Mouse (Mus musculus) NIH3T3 (cell line): Measurements from ENCODE around the gene Grasp.

ENCODE experiments used
- DNase-seq: peaks from one replicate; pipeline ENCODE4 v3.0.0-alpha.2; 2012; ENCODE audit warnings: low read depth

The Grasp gene

DNA sequence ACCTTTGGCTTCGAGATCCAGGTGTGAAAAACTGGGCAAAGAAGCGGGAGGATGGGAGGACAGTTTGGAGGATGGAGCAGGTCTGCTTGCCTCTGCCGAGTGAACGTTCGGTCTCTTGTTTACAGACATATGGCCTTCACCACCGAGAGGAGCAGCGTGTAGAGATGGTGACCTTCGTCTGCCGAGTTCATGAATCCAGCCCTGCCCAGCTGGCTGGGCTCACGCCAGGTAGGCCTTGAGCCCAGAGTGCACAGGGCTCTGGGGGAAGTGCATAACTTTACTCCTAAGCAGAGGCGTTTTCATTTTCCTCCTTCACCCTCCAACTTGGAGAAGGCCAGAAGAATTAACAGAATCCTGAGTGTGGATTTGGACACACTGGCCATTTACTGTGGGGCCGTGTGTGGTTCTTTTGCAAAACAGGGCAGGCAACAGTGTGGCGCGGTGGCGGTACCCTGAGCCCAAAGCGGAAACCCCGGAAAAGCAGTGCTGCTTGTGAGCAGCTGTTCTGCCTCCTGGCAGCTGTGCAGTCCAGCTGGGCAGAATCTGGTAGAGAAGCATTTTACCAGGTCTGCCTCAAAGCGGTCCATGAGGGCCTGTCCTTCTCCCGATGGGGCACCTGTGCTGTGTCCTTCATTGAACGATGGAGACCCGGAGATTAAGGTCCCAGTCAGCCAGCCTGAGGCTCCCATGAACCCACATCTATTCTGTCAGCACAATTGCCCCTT is 5.0 kb downstream of the Grasp start:
- no peak for DNase-seq

DNA sequence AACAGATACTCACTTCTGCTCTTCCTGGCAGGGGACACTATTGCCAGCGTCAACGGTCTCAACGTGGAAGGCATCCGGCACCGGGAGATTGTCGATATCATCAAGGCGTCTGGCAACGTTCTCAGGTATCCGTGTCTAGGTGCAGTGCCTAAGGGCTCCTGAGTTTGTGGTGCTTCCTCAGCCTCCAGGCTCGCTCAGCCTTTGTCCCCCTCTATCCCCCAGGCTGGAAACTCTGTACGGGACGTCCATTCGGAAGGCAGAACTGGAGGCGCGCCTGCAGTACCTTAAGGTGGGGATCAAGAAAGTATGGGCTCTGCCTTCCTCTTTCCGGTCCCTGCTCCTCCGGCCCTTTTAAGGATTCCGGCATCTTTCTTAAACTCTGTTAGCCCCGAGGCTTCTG is 6.5 kb downstream of the Grasp start:
- DNase-seq: no peak

DNA sequence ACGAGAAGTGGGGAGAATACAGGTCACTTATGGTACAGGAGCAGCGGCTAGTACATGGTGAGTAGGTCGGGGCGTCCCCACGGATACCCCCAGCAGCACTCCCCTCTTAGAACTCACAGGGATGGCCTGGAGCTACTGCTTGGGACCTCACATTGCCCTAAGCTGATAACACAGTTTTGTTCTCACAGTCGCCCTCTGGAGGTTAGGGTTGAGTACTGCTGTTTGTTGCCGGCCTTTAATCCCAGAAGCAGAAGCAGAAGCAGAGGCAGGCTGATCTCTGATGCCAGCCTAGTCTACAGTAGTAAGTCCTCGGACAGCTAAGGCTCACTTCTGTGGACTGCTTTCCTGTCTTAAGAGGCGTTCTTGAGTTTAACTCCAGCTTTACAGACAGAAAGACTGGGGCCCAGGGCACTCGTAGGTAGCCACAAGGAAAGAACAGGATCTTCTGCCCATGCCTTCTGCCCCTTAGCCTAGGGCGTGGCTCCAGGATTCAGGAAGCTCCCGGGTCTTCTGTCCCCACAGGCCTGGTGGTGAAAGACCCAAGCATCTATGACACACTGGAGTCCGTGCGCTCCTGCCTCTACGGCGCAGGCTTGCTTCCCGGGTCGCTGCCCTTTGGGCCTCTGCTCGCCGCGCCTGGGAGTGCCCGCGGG is 7.1 kb downstream of the Grasp start:
- DNase-seq: peak; percentile 54

DNA sequence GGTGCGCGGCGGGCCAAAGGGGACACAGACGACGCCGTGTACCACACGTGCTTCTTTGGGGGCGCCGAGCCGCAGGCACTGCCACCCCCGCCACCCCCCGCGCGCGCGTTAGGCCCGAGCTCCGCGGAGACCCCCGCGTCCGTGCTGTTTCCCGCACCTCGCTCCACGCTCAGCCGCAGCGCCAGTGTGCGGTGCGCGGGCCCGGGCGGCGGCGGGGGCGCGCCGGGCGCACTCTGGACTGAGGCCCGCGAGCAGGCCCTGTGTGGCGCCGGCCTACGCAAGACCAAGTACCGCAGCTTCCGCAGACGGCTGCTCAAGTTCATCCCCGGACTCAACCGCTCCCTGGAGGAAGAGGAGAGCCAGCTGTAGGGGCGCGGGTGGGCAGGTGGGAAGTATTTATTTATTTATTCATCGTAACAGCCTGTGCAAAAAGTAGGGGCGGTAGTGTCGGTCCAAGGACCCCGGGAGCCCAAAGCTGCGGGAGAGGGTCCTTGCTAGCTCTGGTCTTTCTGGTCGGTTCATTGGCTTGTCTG is 7.7 kb downstream of the Grasp start:
- DNase-seq: no peak

DNA sequence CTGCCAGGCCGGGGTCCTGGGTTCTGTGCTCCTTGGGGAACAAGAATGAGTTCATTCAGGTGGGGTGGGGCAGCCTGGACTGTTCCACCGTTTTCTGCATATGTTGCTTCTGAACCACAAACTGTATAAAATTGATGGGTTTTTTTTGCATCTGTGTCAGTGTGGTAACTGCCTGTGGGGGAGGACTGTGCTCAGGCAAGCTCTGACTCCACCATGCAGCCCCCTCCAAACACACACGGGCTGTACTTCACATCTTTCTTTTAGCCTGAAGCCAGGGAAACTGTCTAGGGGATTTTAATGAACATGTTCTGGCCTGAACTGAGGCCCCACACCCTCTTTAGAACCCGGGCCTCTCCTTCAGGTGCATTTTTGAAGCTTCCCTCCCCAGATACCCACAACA is 8.6 kb downstream of the Grasp start:
- DNase-seq: no peak

DNA sequence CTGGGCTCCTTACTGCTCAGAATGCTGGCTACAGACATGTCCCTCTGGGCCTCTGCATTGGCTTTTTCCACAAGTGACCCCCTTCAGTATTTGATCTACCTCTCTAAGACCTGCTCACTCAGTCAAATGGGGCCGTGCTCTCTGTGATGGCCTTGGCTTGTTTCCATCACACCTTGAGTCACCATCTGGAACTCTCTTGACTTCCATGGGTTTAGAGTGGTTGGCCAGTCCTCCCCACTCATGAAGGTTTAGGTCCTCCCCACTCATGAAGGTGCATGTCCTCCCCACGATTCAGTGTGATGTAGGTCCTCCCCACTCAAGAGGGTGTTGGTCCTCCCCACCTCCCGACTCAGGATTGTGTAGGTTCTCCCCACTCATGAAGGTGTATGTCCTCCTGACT is 9.2 kb downstream of the Grasp start:
- no peak for DNase-seq

DNA sequence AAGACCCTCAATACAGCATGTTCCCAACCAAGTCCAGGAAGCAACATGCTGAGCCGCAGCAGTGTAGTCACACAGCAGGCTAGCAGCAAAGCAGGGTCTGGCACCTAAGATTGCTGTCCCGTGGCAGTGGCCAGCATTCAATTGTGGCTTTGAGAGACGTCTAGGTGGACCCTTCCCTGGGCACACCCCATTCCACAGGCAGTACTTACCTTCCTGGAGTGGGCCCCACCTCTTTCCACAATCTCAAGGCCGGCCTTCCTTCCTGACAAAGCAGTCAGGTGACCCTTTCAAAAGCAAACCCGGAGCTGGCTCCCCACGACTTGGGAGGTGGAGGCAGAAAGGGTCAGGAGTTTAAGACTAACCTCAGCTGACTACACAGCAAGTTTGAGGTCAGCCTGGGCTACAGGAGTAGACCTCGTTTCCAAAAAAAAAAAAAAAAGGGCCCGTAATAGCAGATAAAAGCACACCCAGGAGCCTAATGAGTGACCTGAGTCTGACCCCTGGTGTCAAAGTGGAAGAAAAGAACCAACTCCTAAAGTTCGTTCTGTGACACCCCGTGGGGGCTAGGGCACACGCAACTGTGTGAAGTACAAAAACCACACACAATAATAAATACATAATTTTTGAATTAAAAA is 9.8 kb downstream of the Grasp start:
- no peak for DNase-seq

DNA sequence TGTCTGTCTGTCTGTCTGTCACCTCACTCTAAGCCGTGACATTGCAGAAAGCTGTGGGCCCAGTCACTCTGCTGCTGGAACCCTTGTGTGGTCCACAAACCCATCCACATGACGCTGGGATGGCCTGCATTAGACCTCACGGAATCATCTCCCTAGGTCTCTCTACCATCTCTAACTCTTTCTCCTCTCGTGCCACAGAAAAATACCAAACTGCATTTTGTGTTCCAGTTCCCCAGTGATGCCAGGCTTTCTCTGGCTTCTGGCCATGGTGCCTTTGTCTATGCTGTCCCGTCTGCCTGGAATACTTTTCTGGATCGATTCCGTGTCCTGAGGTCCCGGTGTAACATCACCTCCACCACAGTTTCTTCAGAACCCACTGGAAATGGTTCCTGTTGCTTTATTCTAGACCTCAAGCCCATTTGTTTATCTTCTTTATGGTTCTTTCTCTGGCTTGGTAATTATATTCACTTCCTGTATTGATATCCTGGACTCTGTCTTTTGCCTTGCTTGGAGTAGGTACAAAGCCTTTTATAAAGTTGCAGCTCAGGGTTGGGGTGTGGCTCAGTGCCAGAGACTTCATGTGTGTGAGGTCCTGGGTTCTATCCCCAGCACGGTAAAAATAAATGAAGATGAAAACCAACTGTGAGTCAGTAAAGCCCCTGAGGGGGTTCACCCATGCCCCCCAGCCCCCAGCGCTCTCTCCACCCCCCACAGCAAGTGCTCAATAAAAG is 10.8 kb downstream of the Grasp start:
- no peak for DNase-seq

DNA sequence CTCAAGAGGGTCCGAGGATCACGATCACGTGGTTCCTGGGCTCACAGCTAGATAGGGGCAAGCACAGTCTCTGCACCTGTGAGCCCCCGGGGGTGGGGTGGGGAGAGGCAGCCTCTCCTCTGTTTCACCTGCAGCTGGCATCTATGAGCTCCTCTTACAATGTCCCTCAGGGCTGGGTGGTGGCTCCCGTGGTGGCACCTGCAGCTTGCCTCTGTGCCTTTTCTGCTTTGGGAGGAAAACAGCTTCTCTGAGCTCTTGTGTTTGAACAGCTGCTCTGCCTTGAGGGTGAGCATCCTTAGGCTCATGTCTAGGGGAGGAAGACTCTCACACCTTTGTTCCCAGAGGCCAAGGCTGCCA is 11.3 kb downstream of the Grasp start:
- DNase-seq: no peak

DNA sequence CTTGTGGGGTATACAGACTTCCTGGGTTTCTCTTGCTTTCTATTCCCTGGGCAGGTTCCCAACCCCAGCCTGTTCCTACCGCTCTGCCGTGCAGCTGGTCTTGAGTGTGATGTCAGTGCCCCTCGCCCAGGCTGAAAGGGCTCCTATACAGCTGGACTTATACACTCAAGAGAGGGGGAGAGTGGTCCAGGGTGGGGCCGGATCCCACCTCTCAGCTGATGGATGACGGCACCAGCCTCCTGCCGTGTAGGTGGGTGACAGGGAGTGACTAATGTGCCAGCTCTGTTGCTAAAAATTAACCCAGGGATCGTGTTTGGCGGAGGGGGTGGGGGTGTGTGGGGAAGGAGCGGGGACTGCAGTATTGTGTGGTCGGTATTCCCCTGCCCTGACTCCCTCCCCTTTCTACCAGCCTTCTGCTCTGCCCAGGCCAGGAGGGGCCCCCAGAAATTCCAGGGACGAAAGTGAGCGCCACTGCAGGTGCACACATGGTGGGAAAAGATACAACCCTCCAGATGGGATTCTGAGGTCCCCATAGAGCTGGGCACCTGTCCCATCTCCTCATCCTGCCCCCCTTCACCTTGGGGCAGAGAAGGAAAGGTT is 11.8 kb downstream of the Grasp start:
- no peak for DNase-seq

DNA sequence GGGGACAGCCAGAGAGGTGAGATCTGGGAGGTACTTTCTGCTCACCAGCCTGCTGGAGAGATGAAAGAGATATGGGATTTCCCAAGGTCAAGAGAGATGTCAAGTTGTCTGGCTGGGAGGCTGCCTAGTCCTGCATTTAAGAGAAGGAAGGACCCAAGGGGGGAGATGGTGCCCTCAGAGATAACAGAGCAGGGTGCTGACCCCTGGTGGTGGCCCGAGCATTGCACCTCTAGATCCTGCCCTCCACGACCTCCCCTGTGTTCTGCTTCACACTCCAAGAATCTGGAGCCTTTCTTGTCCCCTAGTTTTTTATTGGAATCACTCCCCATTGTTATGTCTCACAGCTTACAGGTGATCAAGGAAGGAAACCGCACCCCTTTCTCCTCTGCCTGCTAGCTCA is 12.9 kb downstream of the Grasp start:
- DNase-seq: peak; percentile 81

DNA sequence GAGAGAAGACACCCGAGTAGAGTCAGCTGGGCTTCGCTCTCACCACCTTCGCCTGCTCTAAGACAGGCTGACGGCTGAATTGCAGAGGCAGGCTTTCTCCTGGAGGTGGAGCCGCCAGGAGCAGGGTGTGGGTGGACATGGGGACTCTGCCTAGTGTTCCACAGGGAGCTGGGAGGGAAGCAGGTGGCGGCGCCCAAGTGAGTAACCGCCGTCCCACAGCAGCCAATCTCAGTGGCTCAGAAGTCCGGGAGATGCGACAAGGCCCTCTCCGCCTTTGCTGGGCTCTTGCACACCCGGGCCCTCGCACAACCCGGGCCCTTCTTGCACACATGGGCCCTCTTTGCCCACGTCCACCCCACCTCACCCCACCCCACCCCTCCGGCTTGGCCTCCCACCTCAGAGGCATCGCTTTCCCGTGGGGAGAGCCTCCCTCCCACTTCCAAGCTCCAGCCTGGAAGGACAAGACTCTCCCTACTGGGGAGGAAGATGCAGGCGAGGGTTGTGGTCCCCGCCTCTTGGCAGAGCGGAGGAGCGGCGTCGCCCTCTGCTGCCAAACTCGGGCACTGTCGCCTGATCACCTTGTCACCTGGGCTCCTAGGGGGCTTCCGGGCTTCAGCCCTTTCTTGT is 15.0 kb downstream of the Grasp start:
- peak; percentile 73 for DNase-seq

DNA sequence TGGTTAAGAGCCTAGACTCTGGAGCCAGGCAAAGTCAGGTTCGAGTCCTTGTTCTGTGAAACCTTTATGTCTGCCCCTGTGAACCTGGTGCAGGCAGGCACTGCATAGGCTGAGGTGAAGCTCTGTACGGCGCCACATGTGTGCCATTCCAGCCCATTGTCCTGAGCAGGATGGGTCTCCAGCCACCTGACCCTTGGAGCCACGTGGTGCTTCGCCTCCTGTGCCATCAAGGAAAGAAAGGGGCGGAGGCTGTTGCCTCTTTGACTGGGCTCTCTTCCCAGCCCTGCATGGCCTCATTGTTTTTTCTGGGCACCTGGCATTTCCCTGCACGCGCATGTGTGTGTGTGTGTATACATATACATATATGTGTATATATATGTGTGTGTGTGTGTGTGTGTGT is 15.8 kb downstream of the Grasp start:
- DNase-seq: no peak

DNA sequence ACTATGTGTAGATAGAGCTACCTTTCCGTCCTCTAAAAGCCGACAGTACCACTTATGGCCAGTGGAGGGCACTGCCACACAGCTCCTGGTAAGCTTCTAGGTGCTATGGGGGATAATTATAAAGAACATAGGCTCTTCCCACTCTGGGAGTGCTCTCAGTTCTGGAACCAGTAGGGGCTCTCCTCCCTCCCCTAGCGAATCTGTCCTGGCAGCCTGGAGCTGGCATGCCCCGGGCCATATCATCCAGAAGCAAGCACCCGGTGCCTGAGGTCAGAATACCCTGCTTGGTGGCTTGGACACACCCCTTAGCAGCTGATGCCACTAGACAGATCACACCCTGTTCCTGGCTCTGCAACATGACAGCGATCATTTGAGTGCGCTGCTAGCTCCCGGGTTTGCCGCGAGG is 16.8 kb downstream of the Grasp start:
- peak; percentile 96 for DNase-seq

DNA sequence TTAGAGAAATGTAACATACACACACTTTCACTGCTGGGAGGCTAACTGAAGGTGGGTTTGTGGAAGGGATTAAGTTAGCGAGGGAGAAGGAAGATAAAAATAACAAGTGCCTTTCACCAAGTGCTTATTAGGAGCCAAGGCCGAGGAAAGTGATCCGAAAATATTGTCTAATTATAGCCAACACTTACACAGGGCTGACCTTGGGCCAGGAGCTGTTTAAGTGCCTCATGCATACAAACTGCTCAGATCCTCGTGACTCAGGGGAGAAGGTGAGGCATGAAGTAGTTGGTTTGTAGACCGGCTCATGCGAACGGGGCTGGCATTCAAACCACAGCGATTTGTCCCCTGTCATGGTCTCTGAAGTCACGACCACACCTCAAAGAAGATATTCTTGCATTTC is 17.2 kb downstream of the Grasp start:
- peak; percentile 40 for DNase-seq

DNA sequence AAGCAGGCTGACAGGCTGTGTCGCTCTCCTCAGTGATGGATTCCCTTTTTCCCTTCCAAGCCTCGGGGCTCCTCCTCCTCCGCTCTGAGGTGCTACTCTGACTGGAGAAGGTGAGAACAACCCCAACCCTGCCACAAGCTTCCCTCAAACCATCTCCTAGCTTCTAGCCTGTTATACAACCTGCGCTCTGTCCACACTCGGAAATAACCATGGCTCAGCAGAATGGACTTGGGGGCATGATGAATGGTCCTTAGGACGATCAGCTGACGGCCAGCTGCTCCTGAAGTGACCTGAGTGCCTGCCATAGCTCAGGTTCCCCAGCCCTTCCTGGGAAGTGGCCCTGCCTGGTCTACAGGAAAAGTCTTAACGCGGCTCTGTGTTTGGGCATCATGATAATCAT is 17.9 kb downstream of the Grasp start:
- no peak for DNase-seq

DNA sequence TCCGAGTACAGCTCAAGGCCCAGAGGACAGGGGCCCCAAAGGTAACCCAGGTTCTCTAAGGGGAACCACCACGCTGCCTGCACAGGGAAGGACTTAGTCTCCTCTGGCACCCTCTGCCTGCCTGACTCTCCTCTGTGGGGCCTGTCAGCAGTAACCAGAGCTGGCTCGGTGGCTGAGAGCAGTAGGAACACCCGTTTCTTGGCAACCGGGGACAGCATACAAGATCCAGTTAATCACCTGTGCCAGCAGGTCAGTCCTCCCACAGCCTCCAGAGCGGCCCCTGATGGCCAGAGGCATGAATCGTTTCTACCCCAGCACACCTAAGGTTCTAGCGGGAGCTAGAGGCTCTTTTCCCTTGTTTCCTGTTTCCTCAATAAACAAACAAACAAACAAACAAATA is 18.7 kb downstream of the Grasp start:
- peak; percentile 52 for DNase-seq

DNA sequence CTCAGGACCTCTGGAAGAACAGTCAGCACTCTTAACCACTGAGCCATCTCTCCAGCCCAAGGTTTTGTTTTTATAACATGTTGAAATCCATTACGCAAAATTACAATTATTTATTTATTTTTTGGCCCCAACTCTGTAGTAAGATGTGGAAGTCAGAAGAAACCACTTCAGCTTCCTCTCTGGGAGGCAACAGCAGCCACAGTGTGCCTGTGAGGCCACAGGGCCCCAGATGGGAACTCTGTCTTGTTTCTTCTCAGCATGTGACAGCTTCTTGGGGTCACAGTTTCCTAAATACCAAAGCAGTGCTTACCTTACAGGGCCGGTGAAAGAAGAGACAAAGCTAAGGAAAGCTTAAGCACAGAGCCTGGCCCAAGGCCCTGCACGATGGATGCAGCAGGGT is 20.0 kb downstream of the Grasp start:
- no peak for DNase-seq

DNA sequence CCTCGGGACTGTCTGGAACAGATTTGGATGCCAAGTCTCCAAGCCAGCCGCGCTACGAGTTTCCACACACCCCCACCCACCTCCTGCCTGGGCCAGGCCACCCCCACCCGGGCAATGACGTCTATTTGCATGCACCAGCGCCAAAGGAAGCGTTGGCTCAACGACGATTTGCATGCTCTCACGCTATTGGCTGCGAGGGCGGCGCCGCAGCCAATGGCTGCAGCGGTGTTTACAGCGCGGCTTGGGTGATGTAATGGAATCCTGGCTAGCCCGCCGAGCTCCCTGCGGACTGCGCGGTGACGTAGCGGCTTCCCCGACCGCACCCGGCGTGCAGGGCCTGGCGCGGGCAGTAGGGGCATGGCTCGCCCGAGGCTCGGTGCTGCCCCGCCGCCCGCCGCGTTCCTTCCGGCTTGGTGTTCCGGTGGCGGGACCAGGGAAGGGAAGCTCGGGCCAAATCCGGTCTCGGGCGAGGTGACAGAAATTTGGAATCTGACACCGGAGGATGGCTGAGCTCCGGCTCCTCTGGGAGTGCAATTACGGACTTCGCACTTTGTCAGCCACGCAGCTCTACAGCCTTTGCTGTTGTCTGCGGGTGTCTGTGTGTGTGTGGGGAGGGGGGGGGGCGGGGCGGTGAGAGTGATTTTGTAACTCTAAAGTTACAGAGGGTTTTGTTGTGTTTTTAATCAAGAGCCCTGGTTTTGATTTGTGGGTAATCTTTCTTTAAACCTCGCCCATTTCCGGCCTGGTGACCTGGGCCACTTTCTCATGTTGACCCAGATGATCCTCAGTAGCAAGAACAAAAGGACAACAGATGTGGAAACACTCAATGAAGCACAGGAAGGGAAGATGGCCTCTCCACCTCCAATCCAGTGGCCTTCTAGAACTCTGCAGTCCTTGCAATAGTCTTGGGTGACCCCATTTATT is 22.5 kb downstream of the Grasp start:
- DNase-seq: peak; percentile 99

DNA sequence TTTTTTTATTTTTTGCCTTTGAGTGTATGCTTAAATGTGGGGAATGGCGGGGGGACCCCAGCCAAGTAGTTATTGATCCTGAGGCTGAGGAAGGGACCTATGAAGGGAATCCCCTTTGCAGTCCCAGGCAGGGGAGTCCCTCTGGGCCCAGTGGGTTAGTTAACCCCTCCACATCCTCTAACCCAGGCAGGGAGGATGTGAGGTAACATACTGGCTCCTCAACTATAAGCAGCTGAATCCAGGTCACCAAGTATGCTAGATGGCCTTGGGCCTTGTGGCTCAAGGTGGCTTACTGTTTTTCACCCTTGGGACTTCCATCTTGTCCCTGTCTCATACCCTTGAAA is 23.1 kb downstream of the Grasp start:
- no peak for DNase-seq
